Mouse (Mus musculus) gastrocnemius, postnatal 36 days (tissue): ENCODE measurements around the gene Zscan4-ps2. TPM values are rescaled to one million over a fixed set of nuclear protein-coding genes. Genes with fewer than 3 reads are reported as not detected.
"Not testable (repeated sequence)": the region's sequence is repeated elsewhere in the genome, so short reads cannot be mapped to it uniquely, and the experiment has no call there.

Experiments
- DNase-seq, 2 experiments: peaks; one replicate each; pipeline ENCODE4 v3.0.0; 2022
- intact Hi-C: fragments of 180-260 bp; cut with DNase I; formaldehyde crosslinking; loops from one replicate; pipeline ENCODE4 v1.15.1; 2025
- long read RNA-seq, 2 experiments: library from polyadenylated mRNA; stranded (forward); transcript quantifications; one replicate each; pipeline ENCODE4 v2.0.0; 2021
- total RNA-seq, 2 experiments: library from RNA; stranded (reverse); gene quantifications; 2 replicates each; pipeline ENCODE4 v1.2.3; 2021

Zscan4-ps2 gene
- not detected for total RNA-seq
- long read RNA-seq, experiment 1, result 0 reads
- long read RNA-seq, experiment 2, result 0 reads

GRCm38 (mm10) chr7:11514010-11514409, at the start of gene Zscan4-ps2:
Gene Zscan4-ps2 (plus strand): TSS chr7:11514310.
- DNase-seq, intact Hi-C loops: not testable (repeated sequence)

Other genes with a start within 250 kb of the Zscan4-ps2 start
- not detected for gene Zscan4e, start 203.6 kb upstream of the Zscan4-ps2 start, total RNA-seq
- gene Zscan4f, start 116.4 kb upstream of the Zscan4-ps2 start, total RNA-seq, result not detected
- gene Zscan4-ps3, start 95.0 kb downstream of the Zscan4-ps2 start, total RNA-seq, result not detected
- not detected for gene Vmn1r72, start 165.8 kb downstream of the Zscan4-ps2 start, total RNA-seq
- gene Vmn1r73, start 216.0 kb downstream of the Zscan4-ps2 start, total RNA-seq, result not detected